Mouse (Mus musculus): Measurements from ENCODE around the gene Flnb. TPM values are rescaled to one million over a fixed set of nuclear protein-coding genes. Genes with fewer than 3 reads are reported as not detected.

Gene Flnb
- polyA plus RNA-seq, 1 experiment from 2014 or later: 6.8 TPM

DNA sequence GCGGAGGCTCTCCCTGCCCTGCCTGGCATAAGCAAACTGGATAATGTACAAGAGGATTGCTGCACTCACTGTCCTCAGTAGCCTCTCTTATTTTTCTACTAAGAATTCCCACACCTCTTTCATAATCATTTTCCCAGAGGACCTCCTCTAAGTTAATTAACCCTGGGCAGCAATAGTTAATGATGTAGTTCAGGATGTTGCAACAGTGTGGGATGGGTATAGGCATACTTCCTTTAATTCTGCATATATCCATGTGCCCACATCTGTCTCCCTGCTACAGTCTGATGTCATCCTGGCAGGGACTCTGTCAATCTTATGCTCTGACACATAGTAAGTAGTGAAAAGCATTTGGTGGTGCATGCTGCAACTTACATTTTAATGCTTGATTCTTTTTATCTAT lies 163.5 kb downstream of the Flnb start:
- 89% methylated on average over 1 of the region's 1 CpGs for WGBS
- H3K9me3 ChIP-seq (replicated peaks; ENCODE audit: control insufficient read depth, low read length): no peaks in the 10 kb centered on the region
- H3K27me3 ChIP-seq (replicated peaks; ENCODE audit: control insufficient read depth, insufficient read depth, low read length): no peaks in the 10 kb centered on the region
- H3K36me3 ChIP-seq (ENCODE audit: control insufficient read depth, insufficient read depth, low read length): no peaks in the 10 kb centered on the region
- H3K9ac ChIP-seq (ENCODE audit: low read length): no peak overlapping the region
- DNase-seq (ENCODE audit: low spot score): no peak
- H3K4me1 ChIP-seq (ENCODE audit: control insufficient read depth, insufficient read depth, low read length): no peaks in the 10 kb centered on the region
- H3K4me2 ChIP-seq (ENCODE audit: low read length): no peak overlapping the region
- ATAC-seq: no peak
- H3K27ac ChIP-seq (ENCODE audit: low read depth, low read length): no peak overlapping the region
- no peak overlapping the region for H3K4me3 ChIP-seq (ENCODE audit: low read depth, low read length)

DNA sequence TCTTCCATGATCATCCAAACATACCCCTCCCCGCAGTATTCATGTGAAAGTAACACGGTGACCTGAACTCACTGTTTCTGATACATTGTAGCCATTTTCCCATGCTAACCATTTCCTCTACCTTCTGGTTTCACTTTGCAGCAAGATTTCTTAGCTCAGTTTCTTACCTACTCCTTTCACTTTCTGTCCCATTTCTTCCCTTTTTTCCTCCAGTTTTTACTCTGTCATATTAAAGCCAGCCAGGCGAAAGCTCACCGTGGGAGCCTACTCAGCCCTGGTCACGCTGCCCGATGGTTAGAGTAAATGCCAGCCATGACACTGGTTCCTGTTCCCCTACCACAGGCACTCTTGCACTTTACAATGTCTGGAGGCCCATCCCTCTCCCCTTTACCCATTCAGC lies 169.2 kb downstream of the Flnb start:
- Histone ChIP-seq H3K27ac (ENCODE audit: low read depth, low read length) (no peak overlapping the region), H3K4me2 (ENCODE audit: low read length) (no peak overlapping the region), H3K36me3 (ENCODE audit: control insufficient read depth, insufficient read depth, low read length) (no peaks in the 10 kb centered on the region), H3K4me3 (ENCODE audit: low read depth, low read length) (no peak overlapping the region), H3K9ac (ENCODE audit: low read length) (no peak overlapping the region), H3K27me3 (replicated peaks; ENCODE audit: control insufficient read depth, insufficient read depth, low read length) (no peaks in the 10 kb centered on the region), H3K4me1 (ENCODE audit: control insufficient read depth, insufficient read depth, low read length) (no peaks in the 10 kb centered on the region), H3K9me3 (replicated peaks; ENCODE audit: control insufficient read depth, low read length) (no peaks in the 10 kb centered on the region)
- DNase-seq (ENCODE audit: low spot score) (no peak), ATAC-seq (no peak)
- WGBS: 95% methylated on average over 6 of the region's 6 CpGs

DNA sequence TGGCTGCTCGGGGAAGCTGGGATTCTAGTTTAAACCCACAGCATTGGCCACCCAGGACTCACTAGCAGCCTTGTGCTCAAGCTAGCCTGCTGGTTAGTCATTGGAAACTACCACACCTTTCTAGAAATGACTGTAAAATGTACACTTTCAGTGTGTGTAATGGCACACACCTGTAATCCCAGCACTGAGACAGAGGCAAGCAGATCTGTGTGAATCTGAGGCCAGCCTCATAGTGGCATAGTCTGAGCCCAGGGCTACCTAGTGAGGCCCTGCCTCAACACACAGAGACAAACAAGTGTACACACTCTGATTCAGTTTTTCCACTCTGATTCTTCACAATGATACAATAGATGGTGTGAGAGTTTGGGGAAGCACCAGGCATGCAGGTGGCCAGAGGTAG lies 171.6 kb downstream of the Flnb start:
- no peak overlapping the region for H3K9ac ChIP-seq (ENCODE audit: low read length)
- no peak overlapping the region for H3K4me2 ChIP-seq (ENCODE audit: low read length)
- ATAC-seq: no peak
- no peak for DNase-seq (ENCODE audit: low spot score)
- H3K4me1 ChIP-seq (ENCODE audit: control insufficient read depth, insufficient read depth, low read length): no peaks in the 10 kb centered on the region
- no peaks in the 10 kb centered on the region for H3K9me3 ChIP-seq (replicated peaks; ENCODE audit: control insufficient read depth, low read length)
- H3K36me3 ChIP-seq (ENCODE audit: control insufficient read depth, insufficient read depth, low read length): no peaks in the 10 kb centered on the region
- no peak overlapping the region for H3K4me3 ChIP-seq (ENCODE audit: low read depth, low read length)
- no peaks in the 10 kb centered on the region for H3K27me3 ChIP-seq (replicated peaks; ENCODE audit: control insufficient read depth, insufficient read depth, low read length)
- no peak overlapping the region for H3K27ac ChIP-seq (ENCODE audit: low read depth, low read length)
- WGBS: 67% methylated on average over 1 of the region's 1 CpGs

DNA sequence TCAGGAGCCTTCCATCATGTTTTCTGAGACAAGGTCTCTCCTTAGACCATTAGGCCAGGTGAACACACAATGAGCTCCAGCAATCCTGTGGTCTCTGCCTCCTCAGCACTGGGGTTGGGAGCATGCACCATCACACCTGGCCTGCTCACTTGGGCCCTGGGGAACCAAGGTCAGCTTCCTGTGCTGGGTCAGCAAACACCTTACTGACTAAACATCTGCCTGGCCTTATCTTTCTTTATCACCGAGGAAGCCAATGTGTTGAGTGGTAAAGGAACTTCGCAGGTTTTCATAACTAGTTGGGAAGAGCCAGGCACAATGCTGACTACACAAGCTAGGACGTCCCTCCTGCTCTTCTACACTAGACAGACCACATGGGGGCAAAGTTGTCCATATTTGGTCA lies 172.2 kb downstream of the Flnb start:
- WGBS: 87% methylated on average over 3 of the region's 3 CpGs
- Histone ChIP-seq H3K27ac (ENCODE audit: low read depth, low read length) (no peak overlapping the region), H3K9ac (ENCODE audit: low read length) (no peak overlapping the region), H3K27me3 (replicated peaks; ENCODE audit: control insufficient read depth, insufficient read depth, low read length) (no peaks in the 10 kb centered on the region), H3K36me3 (ENCODE audit: control insufficient read depth, insufficient read depth, low read length) (no peaks in the 10 kb centered on the region), H3K4me2 (ENCODE audit: low read length) (no peak overlapping the region), H3K4me3 (ENCODE audit: low read depth, low read length) (no peak overlapping the region), H3K4me1 (ENCODE audit: control insufficient read depth, insufficient read depth, low read length) (no peaks in the 10 kb centered on the region), H3K9me3 (replicated peaks; ENCODE audit: control insufficient read depth, low read length) (no peaks in the 10 kb centered on the region)
- DNase-seq (ENCODE audit: low spot score): no peak
- no peak for ATAC-seq

DNA sequence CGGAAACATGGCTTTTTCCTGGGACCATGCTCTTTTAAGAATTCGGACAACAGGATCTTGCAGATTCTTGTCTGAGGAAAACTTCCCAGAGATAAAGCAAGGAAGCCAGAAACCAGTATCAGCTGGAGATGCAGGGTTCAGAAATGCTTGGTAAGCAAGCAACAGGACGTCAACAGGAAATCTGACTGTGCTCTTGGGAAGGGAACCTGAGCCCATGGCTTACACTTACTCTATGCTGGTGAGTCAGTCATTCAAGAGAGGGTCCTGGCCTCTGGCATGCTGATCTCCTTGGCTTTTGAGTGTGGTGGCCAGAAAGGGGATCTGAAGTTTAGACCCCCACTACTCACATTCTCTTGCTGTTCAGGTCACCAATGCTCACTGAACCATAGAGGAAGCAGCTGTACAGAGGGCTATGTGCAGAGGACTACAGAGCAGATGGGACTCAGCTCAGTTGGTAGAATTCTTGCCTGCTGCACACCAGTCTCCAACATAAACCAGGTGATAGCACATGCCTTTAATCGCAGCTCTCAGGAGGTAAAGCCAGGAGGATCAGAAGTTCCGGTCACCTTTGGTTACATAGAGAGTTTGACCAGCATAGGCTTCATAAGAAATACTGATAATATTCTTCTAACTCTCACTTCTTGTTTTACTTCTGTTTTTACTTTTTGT lies 173.5 kb downstream of the Flnb start:
- H3K4me1 ChIP-seq (ENCODE audit: control insufficient read depth, insufficient read depth, low read length): no peaks in the 10 kb centered on the region
- H3K4me3 ChIP-seq (ENCODE audit: low read depth, low read length): no peak overlapping the region
- no peak overlapping the region for H3K27ac ChIP-seq (ENCODE audit: low read depth, low read length)
- H3K9ac ChIP-seq (ENCODE audit: low read length): no peak overlapping the region
- no peaks in the 10 kb centered on the region for H3K27me3 ChIP-seq (replicated peaks; ENCODE audit: control insufficient read depth, insufficient read depth, low read length)
- H3K36me3 ChIP-seq (ENCODE audit: control insufficient read depth, insufficient read depth, low read length): no peaks in the 10 kb centered on the region
- no peaks in the 10 kb centered on the region for H3K9me3 ChIP-seq (replicated peaks; ENCODE audit: control insufficient read depth, low read length)
- H3K4me2 ChIP-seq (ENCODE audit: low read length): no peak overlapping the region
- DNase-seq (ENCODE audit: low spot score) (no peak), ATAC-seq (no peak)
- WGBS: 94% methylated on average over 5 of the region's 5 CpGs

DNA sequence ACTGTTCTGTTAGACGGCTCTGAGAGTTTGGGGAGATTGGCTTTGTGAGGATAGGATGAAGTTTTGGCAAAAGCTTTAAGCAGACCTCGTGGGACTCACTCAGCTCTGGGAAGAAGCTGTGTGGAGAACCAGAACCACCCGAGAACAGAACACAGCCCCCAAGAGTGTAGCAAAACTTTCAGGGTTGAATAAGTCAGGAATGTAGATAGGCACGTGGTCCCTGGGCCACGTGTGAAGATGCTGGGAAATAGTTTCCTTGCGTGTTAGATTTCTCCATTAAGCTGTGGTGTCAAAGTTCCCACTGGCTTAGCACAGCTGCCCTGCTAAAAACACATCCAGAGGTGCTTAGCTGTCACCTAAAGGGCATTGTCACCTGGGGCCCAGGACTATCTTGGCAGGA lies 174.4 kb downstream of the Flnb start:
- Histone ChIP-seq H3K27me3 (replicated peaks; ENCODE audit: control insufficient read depth, insufficient read depth, low read length) (no peaks in the 10 kb centered on the region), H3K9ac (ENCODE audit: low read length) (no peak overlapping the region), H3K9me3 (replicated peaks; ENCODE audit: control insufficient read depth, low read length) (no peaks in the 10 kb centered on the region), H3K36me3 (ENCODE audit: control insufficient read depth, insufficient read depth, low read length) (no peaks in the 10 kb centered on the region), H3K4me1 (ENCODE audit: control insufficient read depth, insufficient read depth, low read length) (no peaks in the 10 kb centered on the region), H3K4me3 (ENCODE audit: low read depth, low read length) (no peak overlapping the region), H3K4me2 (ENCODE audit: low read length) (no peak overlapping the region), H3K27ac (ENCODE audit: low read depth, low read length) (no peak overlapping the region)
- ATAC-seq (no peak), DNase-seq (ENCODE audit: low spot score) (no peak)
- WGBS: 81% methylated on average over 6 of the region's 6 CpGs

DNA sequence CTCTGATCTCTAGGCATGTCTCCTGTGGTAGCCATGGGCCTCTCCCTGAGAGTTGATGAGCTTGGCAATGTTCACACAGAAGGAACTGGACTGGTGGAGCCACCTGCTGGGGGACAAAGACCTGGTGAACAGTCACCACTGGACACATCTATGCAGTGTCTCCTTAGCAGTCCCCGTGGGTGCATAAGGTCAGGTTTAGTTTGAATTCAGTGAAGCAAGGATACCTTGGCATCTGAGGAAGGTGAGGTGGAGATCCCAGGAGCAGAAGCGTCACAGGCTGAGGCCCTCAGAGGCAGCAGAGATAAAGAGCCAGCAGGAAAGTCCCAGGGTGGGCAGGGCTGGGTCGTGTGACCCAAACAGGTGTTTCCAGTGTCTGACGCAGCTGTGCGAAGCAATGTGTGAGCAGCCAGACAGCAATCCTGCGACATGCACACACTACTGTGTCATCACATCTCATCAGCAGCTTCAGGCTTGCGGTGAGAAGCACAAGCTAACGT lies 176.6 kb downstream of the Flnb start, which contains the start of gene Dnase1l3:
Dnase1l3 (minus strand) TSS at position 303 of the 497 bp plus-strand sequence.
- ATAC-seq: no peak
- 75% methylated on average over 8 of the region's 8 CpGs for WGBS

DNA sequence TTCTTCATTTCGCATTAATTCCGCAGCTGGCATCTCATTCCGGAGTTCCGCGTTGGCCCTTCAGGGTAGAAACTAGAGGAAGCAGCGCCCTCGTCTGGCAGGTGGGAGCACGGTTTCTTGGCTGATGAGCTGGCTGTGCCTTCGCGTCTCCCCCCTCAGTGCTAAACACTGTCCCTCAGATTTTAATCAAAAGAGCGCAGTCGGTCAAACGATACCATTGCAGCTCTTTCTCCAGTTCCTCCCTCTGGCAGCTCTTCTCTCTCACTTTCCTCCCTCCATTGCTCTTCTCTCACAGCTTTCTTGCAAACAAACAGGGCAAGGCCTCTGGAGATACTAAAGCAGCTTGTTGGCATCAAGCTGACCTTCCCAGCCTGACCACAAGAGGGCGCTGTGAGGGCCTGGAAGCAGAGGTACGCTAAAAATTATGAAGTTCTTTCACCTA lies 179.5 kb downstream of the Flnb start:
- Histone ChIP-seq H3K9ac (ENCODE audit: low read length) (no peak overlapping the region), H3K4me1 (ENCODE audit: control insufficient read depth, insufficient read depth, low read length) (no peaks in the 10 kb centered on the region), H3K27ac (ENCODE audit: low read depth, low read length) (no peak overlapping the region), H3K4me3 (ENCODE audit: low read depth, low read length) (no peak overlapping the region), H3K9me3 (replicated peaks; ENCODE audit: control insufficient read depth, low read length) (no peaks in the 10 kb centered on the region), H3K27me3 (replicated peaks; ENCODE audit: control insufficient read depth, insufficient read depth, low read length) (peaks cover 8% of the 10 kb centered on the region), H3K4me2 (ENCODE audit: low read length) (peak overlapping the region; percentile 25), H3K36me3 (ENCODE audit: control insufficient read depth, insufficient read depth, low read length) (no peaks in the 10 kb centered on the region)
- whole genome bisulfite sequencing: under 1% methylated on average over 15 of the region's 15 CpGs
- peak; percentile 74 for ATAC-seq
- peak; percentile 91 for DNase-seq (ENCODE audit: low spot score)

More for the DNA sequence above, 176.6 kb downstream of the Flnb start, which contains the start of gene Dnase1l3:
- Histone ChIP-seq H3K9me3 (replicated peaks; ENCODE audit: control insufficient read depth, low read length) (no peaks in the 10 kb centered on the region), H3K4me1 (ENCODE audit: control insufficient read depth, insufficient read depth, low read length) (no peaks in the 10 kb centered on the region), H3K4me2 (ENCODE audit: low read length) (no peak within 1 kb of the TSS), H3K36me3 (ENCODE audit: control insufficient read depth, insufficient read depth, low read length) (no peaks in the 10 kb centered on the region), H3K4me3 (ENCODE audit: low read depth, low read length) (no peak within 1 kb of the TSS), H3K27ac (ENCODE audit: low read depth, low read length) (no peak within 1 kb of the TSS), H3K27me3 (replicated peaks; ENCODE audit: control insufficient read depth, insufficient read depth, low read length) (no peaks in the 10 kb centered on the region), H3K9ac (ENCODE audit: low read length) (no peak within 1 kb of the TSS)
- DNase-seq (ENCODE audit: low spot score): no peak

DNA sequence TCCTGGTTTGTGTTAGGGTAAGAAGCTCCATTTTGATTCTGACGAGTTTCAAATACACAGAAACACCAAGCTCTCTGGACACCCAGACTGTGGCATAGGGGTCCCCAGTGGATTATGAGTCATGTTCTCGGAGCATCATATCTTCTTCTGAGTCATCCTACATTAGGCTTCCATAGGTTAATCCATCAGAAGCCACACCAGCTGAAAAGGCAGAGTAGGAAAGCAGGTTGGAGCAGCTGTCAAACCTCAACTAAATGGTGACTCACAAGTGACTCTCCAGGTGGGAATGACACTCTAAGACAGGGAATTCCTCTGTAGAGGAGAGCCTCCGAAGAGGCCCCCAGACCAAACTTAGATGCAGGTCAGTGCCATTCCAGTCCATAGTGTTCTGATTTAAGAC lies 181.3 kb downstream of the Flnb start:
- H3K4me3 ChIP-seq (ENCODE audit: low read depth, low read length): no peak overlapping the region
- DNase-seq (ENCODE audit: low spot score) (no peak), ATAC-seq (no peak)
- H3K9ac ChIP-seq (ENCODE audit: low read length): no peak overlapping the region
- H3K36me3 ChIP-seq (ENCODE audit: control insufficient read depth, insufficient read depth, low read length): no peaks in the 10 kb centered on the region
- H3K4me1 ChIP-seq (ENCODE audit: control insufficient read depth, insufficient read depth, low read length): peaks cover 7% of the 10 kb centered on the region; the same call in 1 of the 2 replicates
- 84% methylated on average over 3 of the region's 3 CpGs for WGBS
- no peak overlapping the region for H3K27ac ChIP-seq (ENCODE audit: low read depth, low read length)
- H3K4me2 ChIP-seq (ENCODE audit: low read length): no peak overlapping the region
- peaks cover 8% of the 10 kb centered on the region for H3K27me3 ChIP-seq (replicated peaks; ENCODE audit: control insufficient read depth, insufficient read depth, low read length)
- no peaks in the 10 kb centered on the region for H3K9me3 ChIP-seq (replicated peaks; ENCODE audit: control insufficient read depth, low read length)

All from forebrain, embryonic 14.5 days (tissue).